16 mouse cellular contexts compared by ENCODE assay signal in the genomic region with DNA sequence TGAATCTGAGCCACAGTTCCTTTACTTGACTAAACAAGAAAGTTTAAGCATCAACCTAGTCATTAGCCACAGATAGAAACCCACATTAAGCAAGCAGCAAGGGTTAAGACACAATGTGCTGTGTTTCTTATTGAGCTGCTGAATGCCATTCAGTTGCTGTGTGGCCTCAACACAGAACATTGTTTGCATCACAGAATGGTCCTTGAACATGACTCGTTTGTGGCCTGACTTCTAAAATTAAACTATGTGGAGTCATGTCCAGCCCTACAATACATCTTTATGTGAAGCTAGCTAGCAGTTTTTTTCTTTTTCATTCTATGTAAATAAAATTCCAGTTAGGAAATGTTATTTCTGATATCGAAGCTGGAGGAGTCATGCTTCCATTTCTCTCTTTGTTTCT.
"Had no signal": no experiment of that assay in that cellular context is flagged by ENCODE, and none has a peak within 500 bp of the region (broad histone marks: within the 10 kb centered on the region; RNA-seq: fewer than 3 reads in every experiment).

No protein-coding gene starts in this region.

- DNase-seq: kidney, adult 18-20 months; kidney, postnatal 14 days; lung, postnatal 14 days; retina, postnatal 1 day; right cerebral cortex, postnatal 4 days; spleen, adult 18-20 months; thymus, adult 18-20 months; thymus, postnatal 14 days had no signal

- H3K27me3 ChIP-seq: limb, embryonic 12.5 days; lung, embryonic 15.5 days; megakaryocyte, embryonic 14.5 days; midbrain, embryonic 15.5 days; neural tube, embryonic 12.5 days had no signal

- H3K4me3 ChIP-seq: limb, embryonic 12.5 days; lung, embryonic 15.5 days; megakaryocyte, embryonic 14.5 days; midbrain, embryonic 15.5 days; neural tube, embryonic 12.5 days had no signal

- H3K4me1 ChIP-seq: lung, embryonic 15.5 days; megakaryocyte, embryonic 14.5 days; midbrain, embryonic 15.5 days; neural tube, embryonic 12.5 days had no signal

- H3K9me3 ChIP-seq: limb, embryonic 12.5 days; lung, embryonic 15.5 days; megakaryocyte, embryonic 14.5 days; midbrain, embryonic 15.5 days; neural tube, embryonic 12.5 days had no signal

- H3K9ac ChIP-seq: limb, embryonic 12.5 days; lung, embryonic 15.5 days; midbrain, embryonic 15.5 days; neural tube, embryonic 12.5 days had no signal

- ATAC-seq: midbrain, embryonic 15.5 days had no signal

- H3K27ac ChIP-seq: limb, embryonic 12.5 days; lung, embryonic 15.5 days; macrophage; midbrain, embryonic 15.5 days; neural tube, embryonic 12.5 days had no signal

- H3K4me2 ChIP-seq: limb, embryonic 12.5 days; liver, embryonic 11.5 days; lung, embryonic 15.5 days; midbrain, embryonic 11.5 days; midbrain, embryonic 15.5 days; neural tube, embryonic 12.5 days had no signal

- H3K36me3 ChIP-seq: limb, embryonic 12.5 days; lung, embryonic 15.5 days; midbrain, embryonic 15.5 days; neural tube, embryonic 12.5 days had no signal
